Mouse (Mus musculus) liver, postnatal 0 days (tissue): ENCODE results near the gene Ptgs1.

Experiments used
- CTCF ChIP-seq: sonication (generic); IDR thresholded peaks from 2 replicates; pipeline ENCODE4 v1.5.1; 2016; ENCODE audit warnings: antibody characterized with exemption, low read depth
- EP300 ChIP-seq: IDR thresholded peaks from 2 replicates; pipeline ENCODE4 v1.6.1; 2016; ENCODE audit warnings: antibody characterized with exemption, low read depth, mild to moderate bottlenecking

DNA sequence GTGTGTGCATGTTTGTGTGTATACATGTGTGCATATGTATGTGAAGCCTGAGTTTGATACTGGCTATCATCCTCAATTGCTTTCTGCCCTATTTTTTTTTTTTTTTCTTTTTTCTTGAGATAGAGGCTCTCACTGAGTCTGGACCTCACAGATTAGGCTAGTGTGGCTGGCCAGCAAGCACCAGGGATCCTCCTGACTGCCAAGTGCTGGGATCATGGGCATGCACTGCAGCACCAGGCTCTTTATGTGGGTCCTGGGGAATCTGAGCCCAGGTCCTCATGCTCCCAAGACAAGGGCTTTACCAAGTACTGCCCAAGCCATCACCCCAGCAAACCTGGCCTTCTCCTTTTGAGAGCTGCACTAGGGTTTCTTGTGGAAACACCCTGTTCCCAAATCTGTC is 6.8 kb upstream of the Ptgs1 start:
- TF ChIP-seq CTCF (no peak), EP300 (no peak)
